Mouse (Mus musculus): ENCODE results near the gene Terb2. TPM values are rescaled to one million over a fixed set of nuclear protein-coding genes. Genes with fewer than 3 reads are reported as not detected.

Terb2 gene
- not detected in 2 replicates for polyA plus RNA-seq (2014; fragmentation: Nextera tagmentation; extraction: Ambion mirVana)

- Histone ChIP-seq H3K36me3 (ENCODE audit: control insufficient read depth, insufficient read depth, low read length) (no peaks in the 10 kb centered on the region), H3K9ac (ENCODE audit: low read length) (no peak within 1 kb of the TSS), H3K9me3 (replicated peaks; ENCODE audit: control insufficient read depth, low read length) (no peaks in the 10 kb centered on the region), H3K27me3 (replicated peaks; ENCODE audit: control insufficient read depth, insufficient read depth, low read length) (no peaks in the 10 kb centered on the region), H3K4me3 (ENCODE audit: low read depth, low read length) (no peak within 1 kb of the TSS), H3K4me2 (ENCODE audit: low read length) (no peak within 1 kb of the TSS), H3K4me1 (ENCODE audit: control insufficient read depth, insufficient read depth, low read length) (no peaks in the 10 kb centered on the region), H3K27ac (ENCODE audit: low read depth, low read length) (no peak within 1 kb of the TSS)
- 86% methylated on average over 17 of the region's 17 CpGs for whole genome bisulfite sequencing
- ATAC-seq (no peak), DNase-seq (ENCODE audit: low spot score) (no peak)
Measured at GRCm38 (mm10) chr2:122186106-122186505, at the start of gene Terb2, which contains the start of gene Patl2. TSS of gene Terb2 (plus strand) at chr2:122186272. TSS of gene Patl2 (minus strand) at chr2:122186189.

DNA sequence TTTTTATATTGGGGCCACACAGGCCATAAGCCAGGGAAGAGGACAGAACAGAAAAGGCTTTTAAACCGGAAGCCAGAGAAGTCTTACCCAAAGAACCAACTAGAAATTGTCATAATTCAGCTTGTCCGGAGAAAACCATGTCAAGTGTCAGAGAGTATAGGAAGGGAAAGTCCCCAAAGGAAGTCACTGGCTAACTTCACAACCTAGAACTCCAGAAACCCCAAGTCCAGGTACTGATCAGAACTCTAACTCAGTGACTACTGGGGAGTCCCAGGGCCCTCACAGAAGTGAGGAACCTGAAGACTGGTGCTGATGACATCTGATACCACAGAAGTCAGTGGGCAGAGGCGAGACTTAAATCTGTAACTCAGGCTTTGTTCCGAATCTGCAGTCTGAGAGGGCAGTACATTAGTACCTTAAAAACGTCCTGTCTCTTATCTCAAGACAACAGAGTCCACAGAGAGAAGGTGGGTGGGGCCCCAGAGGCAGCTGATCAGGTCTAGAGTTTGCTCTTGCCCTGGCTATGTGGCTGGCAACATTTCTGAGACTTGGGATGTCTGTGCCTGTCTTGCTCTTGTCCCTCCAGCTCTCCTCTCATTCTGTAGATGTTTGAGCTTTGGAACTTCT, 48.1 kb upstream of the Terb2 start:
- DNase-seq (ENCODE audit: low spot score) = no peak

GRCm38 (mm10) chr2:122140815-122141214, 45.3 kb upstream of the Terb2 start:
- H3K4me1 ChIP-seq (ENCODE audit: control insufficient read depth, insufficient read depth, low read length) = no peaks in the 10 kb centered on the region
- WGBS = 80% methylated on average over 2 of the region's 2 CpGs
- no peaks in the 10 kb centered on the region for H3K27me3 ChIP-seq (replicated peaks; ENCODE audit: control insufficient read depth, insufficient read depth, low read length)
- DNase-seq (ENCODE audit: low spot score) = no peak
- ATAC-seq = no peak
- H3K27ac ChIP-seq (ENCODE audit: low read depth, low read length) = no peak overlapping the region
- H3K9ac ChIP-seq (ENCODE audit: low read length) = no peak overlapping the region
- H3K4me2 ChIP-seq (ENCODE audit: low read length) = no peak overlapping the region
- no peaks in the 10 kb centered on the region for H3K36me3 ChIP-seq (ENCODE audit: control insufficient read depth, insufficient read depth, low read length)
- no peaks in the 10 kb centered on the region for H3K9me3 ChIP-seq (replicated peaks; ENCODE audit: control insufficient read depth, low read length)
- H3K4me3 ChIP-seq (ENCODE audit: low read depth, low read length) = no peak overlapping the region

More for the DNA sequence above, 48.1 kb upstream of the Terb2 start:
- Histone ChIP-seq H3K9me3 (replicated peaks; ENCODE audit: control insufficient read depth, low read length) (no peaks in the 10 kb centered on the region), H3K27me3 (replicated peaks; ENCODE audit: control insufficient read depth, insufficient read depth, low read length) (no peaks in the 10 kb centered on the region), H3K4me2 (ENCODE audit: low read length) (no peak overlapping the region), H3K27ac (ENCODE audit: low read depth, low read length) (no peak overlapping the region), H3K4me3 (ENCODE audit: low read depth, low read length) (no peak overlapping the region), H3K4me1 (ENCODE audit: control insufficient read depth, insufficient read depth, low read length) (no peaks in the 10 kb centered on the region), H3K36me3 (ENCODE audit: control insufficient read depth, insufficient read depth, low read length) (no peaks in the 10 kb centered on the region), H3K9ac (ENCODE audit: low read length) (no peak overlapping the region)
- ATAC-seq = no peak
- WGBS = 64% methylated on average over 5 of the region's 5 CpGs

DNA sequence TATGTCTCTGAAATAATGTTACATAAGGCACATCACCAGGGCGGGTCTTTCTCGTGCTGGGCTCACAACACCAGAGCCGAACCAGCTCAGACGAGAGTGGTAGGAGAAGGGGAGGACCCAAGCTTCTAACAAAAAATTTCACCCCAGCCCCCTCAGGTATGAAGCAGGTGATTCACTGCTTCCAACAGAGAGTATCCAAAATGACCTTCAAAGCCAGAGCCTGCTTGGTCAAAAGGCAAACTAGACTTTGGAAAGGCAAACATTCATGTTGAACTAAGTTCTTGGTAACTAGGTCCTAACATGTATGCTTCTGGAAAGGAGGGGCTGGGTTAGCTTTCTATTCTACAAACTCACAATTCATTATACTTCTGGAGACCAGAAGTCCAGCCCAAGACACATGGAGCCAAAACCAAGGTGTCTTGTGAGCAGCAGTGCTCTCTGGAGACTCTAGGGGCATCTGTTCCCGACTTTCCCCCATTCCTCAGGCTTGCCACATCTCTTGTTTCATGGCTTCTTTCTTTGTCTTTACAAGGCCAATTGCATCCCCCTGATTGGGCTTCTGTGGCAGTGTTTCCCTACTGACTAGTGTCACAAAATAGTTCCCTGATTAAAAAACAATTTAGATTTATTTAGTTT, 44.6 kb upstream of the Terb2 start:
- Histone ChIP-seq H3K9me3 (replicated peaks; ENCODE audit: control insufficient read depth, low read length) (no peaks in the 10 kb centered on the region), H3K36me3 (ENCODE audit: control insufficient read depth, insufficient read depth, low read length) (no peaks in the 10 kb centered on the region), H3K27me3 (replicated peaks; ENCODE audit: control insufficient read depth, insufficient read depth, low read length) (no peaks in the 10 kb centered on the region), H3K27ac (ENCODE audit: low read depth, low read length) (no peak overlapping the region), H3K4me1 (ENCODE audit: control insufficient read depth, insufficient read depth, low read length) (no peaks in the 10 kb centered on the region), H3K4me3 (ENCODE audit: low read depth, low read length) (no peak overlapping the region), H3K9ac (ENCODE audit: low read length) (no peak overlapping the region), H3K4me2 (ENCODE audit: low read length) (no peak overlapping the region)
- WGBS = 70% methylated on average over 5 of the region's 5 CpGs
- ATAC-seq (no peak), DNase-seq (ENCODE audit: low spot score) (no peak)

DNA sequence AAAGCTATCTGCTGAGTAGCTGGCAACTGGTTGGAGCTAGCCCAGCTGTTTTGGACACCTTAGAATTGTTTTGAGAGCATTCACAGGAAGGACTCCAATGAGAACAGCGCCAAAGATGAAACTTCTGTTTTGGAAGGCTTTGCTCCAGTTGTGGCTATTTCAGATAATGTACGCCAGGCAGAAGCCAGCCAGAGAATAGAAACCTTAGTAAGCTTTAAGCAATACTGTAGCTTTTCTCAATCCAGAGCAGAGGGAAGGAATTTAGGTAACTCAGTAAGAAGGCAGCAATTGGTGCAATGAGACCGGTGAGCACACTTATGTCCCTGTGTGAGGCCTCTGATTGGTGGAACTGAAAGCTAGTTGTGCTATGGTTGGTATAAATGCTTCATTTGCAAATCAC, 43.0 kb upstream of the Terb2 start:
- Histone ChIP-seq H3K9me3 (replicated peaks; ENCODE audit: control insufficient read depth, low read length) (no peaks in the 10 kb centered on the region), H3K27ac (ENCODE audit: low read depth, low read length) (no peak overlapping the region), H3K9ac (ENCODE audit: low read length) (no peak overlapping the region), H3K4me3 (ENCODE audit: low read depth, low read length) (no peak overlapping the region), H3K4me2 (ENCODE audit: low read length) (no peak overlapping the region), H3K4me1 (ENCODE audit: control insufficient read depth, insufficient read depth, low read length) (no peaks in the 10 kb centered on the region), H3K36me3 (ENCODE audit: control insufficient read depth, insufficient read depth, low read length) (no peaks in the 10 kb centered on the region), H3K27me3 (replicated peaks; ENCODE audit: control insufficient read depth, insufficient read depth, low read length) (no peaks in the 10 kb centered on the region)
- no peak for ATAC-seq
- no peak for DNase-seq (ENCODE audit: low spot score)
- 95% methylated on average over 3 of the region's 3 CpGs for WGBS

DNA sequence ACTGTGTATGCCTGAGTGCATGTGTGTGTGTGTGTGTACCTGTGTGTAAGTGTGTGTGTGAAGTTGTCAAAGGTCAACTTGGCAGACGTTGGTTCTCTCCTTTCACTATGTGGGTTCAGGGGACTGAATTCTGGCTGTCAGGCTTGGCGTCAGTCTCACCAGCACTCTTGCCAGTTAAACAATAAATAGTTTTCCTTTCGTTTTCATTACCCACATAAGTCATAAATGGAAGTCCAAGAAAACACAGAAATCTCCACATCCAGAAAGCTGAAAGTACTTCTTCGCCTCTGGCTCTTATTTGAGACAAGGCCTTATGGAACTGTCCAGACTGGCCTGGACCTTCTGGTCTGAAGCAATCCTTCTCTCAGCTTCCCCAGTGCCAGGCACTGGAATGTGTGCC, 40.3 kb upstream of the Terb2 start:
- Histone ChIP-seq H3K27me3 (replicated peaks; ENCODE audit: control insufficient read depth, insufficient read depth, low read length) (no peaks in the 10 kb centered on the region), H3K4me3 (ENCODE audit: low read depth, low read length) (no peak overlapping the region), H3K4me2 (ENCODE audit: low read length) (no peak overlapping the region), H3K4me1 (ENCODE audit: control insufficient read depth, insufficient read depth, low read length) (no peaks in the 10 kb centered on the region), H3K9me3 (replicated peaks; ENCODE audit: control insufficient read depth, low read length) (no peaks in the 10 kb centered on the region), H3K27ac (ENCODE audit: low read depth, low read length) (no peak overlapping the region), H3K36me3 (ENCODE audit: control insufficient read depth, insufficient read depth, low read length) (no peaks in the 10 kb centered on the region), H3K9ac (ENCODE audit: low read length) (no peak overlapping the region)
- 72% methylated on average over 4 of the region's 4 CpGs for WGBS
- no peak for ATAC-seq
- DNase-seq (ENCODE audit: low spot score) = no peak

DNA sequence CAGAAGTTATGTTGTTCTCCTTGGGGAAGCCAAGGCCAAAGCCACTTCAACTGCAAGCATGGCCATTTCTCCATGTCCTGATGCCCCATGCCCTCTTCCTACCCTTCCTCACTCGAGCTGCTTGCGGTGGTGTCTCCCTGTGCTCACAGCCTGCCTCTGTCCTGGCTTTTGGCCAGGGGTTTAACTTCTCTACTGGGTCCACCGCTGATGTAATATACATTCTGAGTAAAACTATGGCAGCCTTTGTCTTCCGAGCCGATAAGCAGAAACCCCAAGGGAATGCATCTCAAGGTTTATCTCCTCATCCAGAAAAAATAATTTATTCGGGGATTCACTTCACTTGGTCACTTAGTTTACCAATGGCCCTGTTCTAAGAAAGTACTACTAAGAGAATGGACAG, 39.4 kb upstream of the Terb2 start:
- DNase-seq (ENCODE audit: low spot score) = peak; percentile 6
- Histone ChIP-seq H3K9me3 (replicated peaks; ENCODE audit: control insufficient read depth, low read length) (no peaks in the 10 kb centered on the region), H3K27me3 (replicated peaks; ENCODE audit: control insufficient read depth, insufficient read depth, low read length) (no peaks in the 10 kb centered on the region), H3K27ac (ENCODE audit: low read depth, low read length) (no peak overlapping the region), H3K4me2 (ENCODE audit: low read length) (no peak overlapping the region), H3K9ac (ENCODE audit: low read length) (no peak overlapping the region), H3K36me3 (ENCODE audit: control insufficient read depth, insufficient read depth, low read length) (no peaks in the 10 kb centered on the region), H3K4me1 (ENCODE audit: control insufficient read depth, insufficient read depth, low read length) (no peaks in the 10 kb centered on the region), H3K4me3 (ENCODE audit: low read depth, low read length) (no peak overlapping the region)
- no peak for ATAC-seq
- 66% methylated on average over 6 of the region's 6 CpGs for WGBS

DNA sequence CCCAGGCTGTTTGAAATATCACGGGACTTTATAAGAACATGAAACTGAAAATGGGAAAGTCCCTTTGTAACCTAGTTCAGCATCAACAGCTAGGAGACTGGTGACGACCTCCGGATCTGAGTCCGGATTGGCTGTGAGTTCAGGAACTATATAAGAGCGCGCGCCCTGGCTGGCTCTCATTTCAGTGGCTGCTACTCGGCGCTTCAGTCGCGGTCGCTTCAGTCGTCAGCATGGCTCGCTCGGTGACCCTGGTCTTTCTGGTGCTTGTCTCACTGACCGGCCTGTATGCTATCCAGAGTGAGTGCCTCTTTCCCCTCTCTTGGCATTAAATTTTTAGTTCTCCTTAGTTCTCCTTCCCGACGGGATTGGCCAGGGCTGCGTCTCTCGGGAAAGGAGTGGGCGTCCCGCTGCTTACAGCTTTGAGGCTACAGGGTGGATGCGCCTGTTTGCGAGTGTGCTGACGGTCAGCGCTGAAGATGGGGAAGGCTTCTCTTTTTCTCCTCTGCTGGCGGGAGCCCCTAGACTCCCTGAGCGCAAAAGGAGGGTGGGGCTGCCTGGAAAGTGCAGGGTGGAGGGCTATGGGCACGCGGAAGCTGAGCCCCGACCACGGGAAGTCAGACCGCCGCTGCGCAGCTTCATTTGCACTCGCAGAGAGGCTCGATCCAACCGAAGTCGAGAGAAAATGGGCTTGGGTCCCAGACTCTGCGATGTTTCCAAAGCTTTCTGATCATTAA, 38.4 kb upstream of the Terb2 start, which contains the start of gene B2m:
Gene B2m, plus strand, starts transcription at position 179 of the 734 bp plus-strand sequence.
- DNase-seq (ENCODE audit: low spot score) (peak; percentile 97), ATAC-seq (peak; percentile 99)
- no peaks in the 10 kb centered on the region for H3K36me3 ChIP-seq (ENCODE audit: control insufficient read depth, insufficient read depth, low read length)
- WGBS = under 1% methylated on average over 40 of the region's 40 CpGs
- H3K4me3 ChIP-seq (ENCODE audit: low read depth, low read length) = peak within 1 kb of the TSS; percentile 63
- peak within 1 kb of the TSS; percentile 73 for H3K9ac ChIP-seq (ENCODE audit: low read length)
- no peaks in the 10 kb centered on the region for H3K4me1 ChIP-seq (ENCODE audit: control insufficient read depth, insufficient read depth, low read length)
- H3K27me3 ChIP-seq (replicated peaks; ENCODE audit: control insufficient read depth, insufficient read depth, low read length) = no peaks in the 10 kb centered on the region
- no peak within 1 kb of the TSS for H3K27ac ChIP-seq (ENCODE audit: low read depth, low read length)
- H3K9me3 ChIP-seq (replicated peaks; ENCODE audit: control insufficient read depth, low read length) = no peaks in the 10 kb centered on the region
- peak within 1 kb of the TSS; percentile 89 for H3K4me2 ChIP-seq (ENCODE audit: low read length)

Data from forebrain, embryonic 14.5 days (tissue).